Mouse (Mus musculus) hindbrain, embryonic 11.5 days (tissue): ENCODE results near the gene Tnfrsf13c. TPM values are rescaled to one million over a fixed set of nuclear protein-coding genes. Genes with fewer than 3 reads are reported as not detected.
A peak's percentile ranks its signal among the peaks of the same experiment; 100 is the strongest.

Source experiments
- ATAC-seq: fragments of 200-750 bp; cut with Nextera tagmentation; 2 replicates; pipeline ENCODE4 v1.8.0; 2017; ENCODE audit warnings: mild to moderate bottlenecking, moderate TSS enrichment, moderate library complexity; ENCODE audit not compliant: low FRiP score
- DNase-seq: peaks from one replicate; pipeline ENCODE4 v3.0.0-alpha.2; 2015; ENCODE audit warnings: low spot score
- H3K27ac ChIP-seq: fragments of 300-500 bp; sonication (generic); 2 replicates; pipeline ENCODE4 v1.5.1; 2014; ENCODE audit warnings: mild to moderate bottlenecking, low read depth, low read length
- H3K27me3 ChIP-seq: fragments of 300-500 bp; sonication (generic); 2 replicates; pipeline ENCODE4 v1.6.1; 2014; ENCODE audit warnings: mild to moderate bottlenecking, low read length, moderate library complexity, mixed read lengths; ENCODE audit not compliant: control insufficient read depth, insufficient read depth
- H3K36me3 ChIP-seq: fragments of 300-500 bp; sonication (generic); 2 replicates; pipeline ENCODE4 v1.6.1; 2014; ENCODE audit warnings: mild to moderate bottlenecking, low read length, moderate library complexity, mixed read lengths; ENCODE audit not compliant: control insufficient read depth, insufficient read depth
- H3K4me1 ChIP-seq: fragments of 300-500 bp; sonication (generic); replicated peaks from 2 replicates; pipeline ENCODE4 v1.6.1; 2014; ENCODE audit warnings: low read length, mixed read lengths; ENCODE audit not compliant: control insufficient read depth, insufficient read depth
- H3K4me2 ChIP-seq: fragments of 300-500 bp; sonication (generic); replicated peaks from 2 replicates; pipeline ENCODE4 v1.6.1; 2014; ENCODE audit warnings: mild to moderate bottlenecking, low read depth, low read length
- H3K4me3 ChIP-seq: fragments of 300-500 bp; sonication (generic); 2 replicates; pipeline ENCODE4 v1.5.1; 2014; ENCODE audit warnings: low read depth, low read length
- H3K9ac ChIP-seq: fragments of 300-500 bp; sonication (generic); 2 replicates; pipeline ENCODE4 v1.6.1; 2014; ENCODE audit warnings: low read depth, low read length
- H3K9me3 ChIP-seq: fragments of 300-500 bp; sonication (generic); 2 replicates; pipeline ENCODE4 v1.6.1; 2016; ENCODE audit warnings: low read length; ENCODE audit not compliant: control insufficient read depth
- WGBS: fragments of 180-500 bp; shearing (Covaris S2); extraction: QIAGEN DNeasy Blood & Tissue Kit; methylation state at CpG from one replicate; pipeline ENCODE4 v1.1.7; 2014; 5-methylcytosine and 5-hydroxymethylcytosine counted together
- polyA plus RNA-seq: library from polyadenylated mRNA; unstranded; fragments of >200 nt; fragmentation: Nextera tagmentation; extraction: Ambion mirVana; gene quantifications from 2 replicates; pipeline ENCODE4 v1.2.1, GENCODE M21; 2014

The Tnfrsf13c gene
- polyA plus RNA-seq, 1 experiment from 2014 or later: 0.62 TPM

- Histone ChIP-seq H3K4me3 (no peak overlapping the region), H3K4me1 (no peaks in the 10 kb centered on the region), H3K4me2 (no peak overlapping the region), H3K9ac (no peak overlapping the region), H3K27me3 (no peaks in the 10 kb centered on the region), H3K36me3 (peaks cover 30% of the 10 kb centered on the region), H3K9me3 (no peaks in the 10 kb centered on the region), H3K27ac (no peak overlapping the region)
- ATAC-seq: no peak
- no peak for DNase-seq
- WGBS: 92% methylated on average over 12 of the region's 12 CpGs
Observed at GRCm38 (mm10) chr15:82199546-82199945, 24.6 kb downstream of the Tnfrsf13c start.

- DNase-seq (no peak), ATAC-seq (no peak)
- Histone ChIP-seq H3K4me2 (no peak overlapping the region), H3K27me3 (no peaks in the 10 kb centered on the region), H3K27ac (no peak overlapping the region), H3K4me1 (no peaks in the 10 kb centered on the region), H3K4me3 (no peak overlapping the region), H3K9ac (no peak overlapping the region), H3K9me3 (no peaks in the 10 kb centered on the region), H3K36me3 (peaks cover 37% of the 10 kb centered on the region)
- WGBS: 92% methylated on average over 7 of the region's 7 CpGs
Observed at GRCm38 (mm10) chr15:82198342-82198741, 25.8 kb downstream of the Tnfrsf13c start.

GRCm38 (mm10) chr15:82197937-82198336 is 26.2 kb downstream of the Tnfrsf13c start:
- Histone ChIP-seq H3K27me3 (no peaks in the 10 kb centered on the region), H3K4me2 (no peak overlapping the region), H3K36me3 (peaks cover 41% of the 10 kb centered on the region), H3K9ac (no peak overlapping the region), H3K9me3 (no peaks in the 10 kb centered on the region), H3K4me3 (no peak overlapping the region), H3K27ac (no peak overlapping the region), H3K4me1 (no peaks in the 10 kb centered on the region)
- ATAC-seq (no peak), DNase-seq (no peak)
- 95% methylated on average over 11 of the region's 11 CpGs for WGBS

- no peak for ATAC-seq
- 91% methylated on average over 10 of the region's 10 CpGs for WGBS
- peaks cover 44% of the 10 kb centered on the region for H3K36me3 ChIP-seq
- no peaks in the 10 kb centered on the region for H3K9me3 ChIP-seq
- H3K4me2 ChIP-seq: no peak overlapping the region
- H3K4me3 ChIP-seq: no peak overlapping the region
- no peak for DNase-seq
- no peak overlapping the region for H3K27ac ChIP-seq
- H3K4me1 ChIP-seq: no peaks in the 10 kb centered on the region
- no peak overlapping the region for H3K9ac ChIP-seq
- H3K27me3 ChIP-seq: no peaks in the 10 kb centered on the region
Observed at GRCm38 (mm10) chr15:82197246-82197750, 26.9 kb downstream of the Tnfrsf13c start.

- H3K27ac ChIP-seq: no peak overlapping the region
Observed at GRCm38 (mm10) chr15:82196300-82196699, 27.9 kb downstream of the Tnfrsf13c start.

GRCm38 (mm10) chr15:82192617-82193016 is 31.6 kb downstream of the Tnfrsf13c start:
- no peak for DNase-seq
- Histone ChIP-seq H3K4me1 (no peaks in the 10 kb centered on the region), H3K9ac (no peak overlapping the region), H3K36me3 (peaks cover 40% of the 10 kb centered on the region), H3K4me2 (no peak overlapping the region), H3K4me3 (no peak overlapping the region), H3K27me3 (no peaks in the 10 kb centered on the region), H3K9me3 (no peaks in the 10 kb centered on the region), H3K27ac (no peak overlapping the region)
- WGBS: 85% methylated on average over 8 of the region's 8 CpGs
- ATAC-seq: no peak

More at GRCm38 (mm10) chr15:82196300-82196699, 27.9 kb downstream of the Tnfrsf13c start:
- H3K9me3 ChIP-seq: no peaks in the 10 kb centered on the region
- H3K27me3 ChIP-seq: no peaks in the 10 kb centered on the region
- no peak overlapping the region for H3K4me3 ChIP-seq
- peaks cover 48% of the 10 kb centered on the region for H3K36me3 ChIP-seq
- H3K9ac ChIP-seq: no peak overlapping the region
- 93% methylated on average over 12 of the region's 12 CpGs for WGBS
- no peak overlapping the region for H3K4me2 ChIP-seq
- no peak for ATAC-seq
- no peaks in the 10 kb centered on the region for H3K4me1 ChIP-seq
- no peak for DNase-seq

GRCm38 (mm10) chr15:82188481-82189240 is 35.5 kb downstream of the Tnfrsf13c start:
- ATAC-seq (no peak), DNase-seq (peak; percentile 69)
- Histone ChIP-seq H3K4me3 (no peak overlapping the region), H3K36me3 (peaks cover 43% of the 10 kb centered on the region), H3K4me2 (no peak overlapping the region), H3K4me1 (no peaks in the 10 kb centered on the region), H3K27me3 (no peaks in the 10 kb centered on the region), H3K27ac (no peak overlapping the region), H3K9ac (no peak overlapping the region), H3K9me3 (no peaks in the 10 kb centered on the region)
- WGBS: 98% methylated on average over 10 of the region's 10 CpGs

- Histone ChIP-seq H3K27ac (no peak overlapping the region), H3K36me3 (peaks cover 42% of the 10 kb centered on the region), H3K27me3 (no peaks in the 10 kb centered on the region), H3K9ac (no peak overlapping the region), H3K4me3 (no peak overlapping the region), H3K4me1 (no peaks in the 10 kb centered on the region), H3K9me3 (no peaks in the 10 kb centered on the region), H3K4me2 (no peak overlapping the region)
- no peak for DNase-seq
- no peak for ATAC-seq
- 100% methylated on average over 1 of the region's 1 CpGs for WGBS
Observed at GRCm38 (mm10) chr15:82187924-82188323, 36.2 kb downstream of the Tnfrsf13c start.

GRCm38 (mm10) chr15:82187401-82187800 is 36.8 kb downstream of the Tnfrsf13c start:
- ATAC-seq (no peak), DNase-seq (no peak)
- 86% methylated on average over 4 of the region's 4 CpGs for WGBS
- no peak overlapping the region for H3K9ac ChIP-seq
- no peaks in the 10 kb centered on the region for H3K27me3 ChIP-seq
- H3K4me2 ChIP-seq: no peak overlapping the region
- H3K4me1 ChIP-seq: no peaks in the 10 kb centered on the region
- H3K27ac ChIP-seq: no peak overlapping the region
- no peak overlapping the region for H3K4me3 ChIP-seq
- H3K36me3 ChIP-seq: peaks cover 40% of the 10 kb centered on the region
- no peaks in the 10 kb centered on the region; the same call in 1 of the 2 replicates for H3K9me3 ChIP-seq
